Mouse (Mus musculus): ENCODE measurements around the gene Gm32802.
A peak's percentile ranks its signal among the peaks of the same experiment; 100 is the strongest.
"Not testable (repeated sequence)": the region's sequence is repeated elsewhere in the genome, so short reads cannot be mapped to it uniquely, and the experiment has no call there.

The Gm32802 gene

DNA sequence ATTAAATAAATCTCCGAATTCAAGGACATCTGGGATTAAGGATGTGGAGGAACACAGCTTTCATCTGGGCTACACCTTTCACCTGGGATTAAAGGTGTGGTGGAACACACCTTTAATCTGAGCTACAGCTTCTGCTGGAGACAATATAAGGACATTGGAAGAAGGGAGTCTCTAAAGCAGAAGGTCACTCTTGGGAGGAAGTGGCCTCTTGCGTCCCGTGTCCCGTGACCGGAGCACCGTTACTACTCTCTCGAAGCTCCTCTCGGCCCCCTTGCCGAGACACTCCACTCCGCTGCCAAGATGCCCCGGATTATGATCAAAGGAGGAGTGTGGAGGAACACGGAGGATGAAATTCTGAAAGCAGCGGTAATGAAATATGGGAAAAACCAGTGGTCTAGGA lies at the start of gene Gm32802:
Gene Gm32802, plus strand, starts transcription at position 301 of the 400 bp plus-strand sequence.
- DNase-seq = not testable (repeated sequence)

DNA sequence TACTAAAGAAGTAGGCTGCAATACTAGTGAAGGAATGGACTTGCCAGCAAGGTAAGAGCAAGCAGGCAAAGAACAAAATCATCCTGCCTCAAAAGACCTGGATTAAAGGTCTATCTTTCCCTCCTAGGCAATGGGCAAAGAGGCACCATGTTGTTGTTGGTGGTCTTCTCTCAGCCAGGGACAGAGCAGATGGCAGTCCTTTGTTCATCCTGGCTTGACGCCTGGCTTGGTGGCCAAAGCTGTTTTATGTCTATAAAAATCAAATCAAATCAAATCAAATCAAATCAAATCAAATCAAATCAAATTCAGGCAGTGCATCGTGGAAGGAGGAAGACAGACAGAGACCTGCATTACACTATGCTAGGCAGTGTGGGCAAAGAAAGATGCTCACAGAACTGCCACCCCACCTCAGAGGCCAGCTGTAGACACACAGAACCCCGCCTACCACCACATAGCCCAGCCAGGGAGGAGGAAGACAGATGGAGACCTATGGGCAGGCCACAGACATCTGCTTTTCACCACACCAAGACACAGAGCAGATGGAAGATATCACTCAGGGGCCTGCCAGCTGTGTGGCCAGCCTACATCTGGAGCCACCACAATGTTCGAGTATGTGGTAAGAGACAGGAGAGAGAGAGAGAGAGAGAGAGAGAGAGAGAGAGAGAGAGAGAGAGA lies 42.6 kb upstream of the Gm32802 start:
- peak; percentile 65 to 70 for DNase-seq

DNA sequence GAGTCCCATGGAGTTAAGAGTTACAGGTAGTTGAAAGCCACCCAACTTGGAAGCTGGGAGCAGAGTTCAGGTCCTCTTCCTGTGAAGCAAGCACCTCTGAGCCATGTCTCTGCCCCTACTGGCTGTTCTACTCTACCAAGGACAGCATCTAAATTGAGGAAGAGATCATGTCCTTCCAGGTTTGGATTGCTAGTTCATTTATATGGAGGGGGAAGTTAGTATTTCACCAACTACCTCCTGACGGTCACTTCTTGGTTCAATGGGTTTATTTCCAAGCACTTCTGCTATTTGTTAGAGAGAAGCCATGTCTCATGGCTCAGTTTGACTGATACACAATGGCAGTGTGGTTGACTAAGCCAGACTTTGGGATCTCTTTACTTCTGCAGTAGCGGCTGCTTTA lies 30.9 kb upstream of the Gm32802 start:
- not testable (repeated sequence) for DNase-seq

DNA sequence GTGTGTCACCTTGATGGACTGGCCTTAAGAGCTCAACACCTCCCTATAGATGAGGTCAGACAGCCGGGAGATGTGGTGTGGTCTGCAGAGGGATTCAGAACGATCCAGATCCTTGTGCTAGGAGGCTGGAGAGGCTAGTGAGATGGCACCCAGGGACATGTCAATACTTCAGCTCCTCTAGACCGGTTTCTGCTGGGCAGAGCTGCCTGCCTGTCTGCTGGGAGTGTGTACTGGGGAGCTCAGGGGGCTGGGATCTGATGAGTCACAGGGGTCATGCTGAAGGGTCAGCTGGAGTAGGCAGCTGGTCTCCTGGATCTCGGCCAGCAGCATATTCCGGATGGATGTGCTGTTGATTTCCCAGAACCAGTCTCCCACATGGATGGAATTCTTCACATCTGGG lies 25.9 kb upstream of the Gm32802 start:
- DNase-seq = not testable (repeated sequence)

DNA sequence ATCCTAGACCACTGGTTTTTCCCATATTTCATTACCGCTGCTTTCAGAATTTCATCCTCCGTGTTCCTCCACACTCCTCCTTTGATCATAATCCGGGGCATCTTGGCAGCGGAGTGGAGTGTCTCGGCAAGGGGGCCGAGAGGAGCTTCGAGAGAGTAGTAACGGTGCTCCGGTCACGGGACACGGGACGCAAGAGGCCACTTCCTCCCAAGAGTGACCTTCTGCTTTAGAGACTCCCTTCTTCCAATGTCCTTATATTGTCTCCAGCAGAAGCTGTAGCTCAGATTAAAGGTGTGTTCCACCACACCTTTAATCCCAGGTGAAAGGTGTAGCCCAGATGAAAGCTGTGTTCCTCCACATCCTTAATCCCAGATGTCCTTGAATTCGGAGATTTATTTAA lies 17.8 kb upstream of the Gm32802 start, which contains the start of gene Gm32717:
Gene Gm32717, minus strand, starts transcription at position 101 of the 400 bp plus-strand sequence.
- not testable (repeated sequence) for DNase-seq

DNA sequence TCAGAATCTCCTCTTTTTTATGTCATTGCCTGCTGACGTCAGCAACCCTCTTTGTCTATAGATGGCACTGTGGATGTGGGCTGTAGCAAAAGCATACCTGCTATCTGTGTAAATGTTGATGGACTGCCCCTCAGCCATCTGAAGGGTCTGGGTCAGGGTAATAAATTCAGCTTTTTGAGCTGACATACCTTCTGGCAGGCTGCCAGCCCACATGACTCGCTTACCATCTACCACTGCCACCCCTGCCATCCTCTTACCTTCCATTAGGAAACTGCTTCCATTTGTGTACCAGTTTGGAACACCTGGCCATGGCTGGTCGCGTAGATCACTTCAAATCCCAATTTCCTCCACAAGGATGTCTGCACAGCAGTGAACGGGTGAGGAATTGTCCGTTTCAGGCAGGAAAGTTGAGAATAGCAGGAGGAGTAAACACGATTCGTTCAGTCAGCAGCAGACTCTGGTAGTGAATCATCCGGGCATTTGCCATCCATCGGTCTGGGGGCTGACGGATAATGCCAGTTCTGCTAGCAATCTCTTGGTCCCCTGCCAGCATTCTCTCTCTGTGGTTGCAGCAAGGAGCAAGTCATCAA lies 9.4 kb upstream of the Gm32802 start:
- peak; percentile 51 to 59 for DNase-seq

DNA sequence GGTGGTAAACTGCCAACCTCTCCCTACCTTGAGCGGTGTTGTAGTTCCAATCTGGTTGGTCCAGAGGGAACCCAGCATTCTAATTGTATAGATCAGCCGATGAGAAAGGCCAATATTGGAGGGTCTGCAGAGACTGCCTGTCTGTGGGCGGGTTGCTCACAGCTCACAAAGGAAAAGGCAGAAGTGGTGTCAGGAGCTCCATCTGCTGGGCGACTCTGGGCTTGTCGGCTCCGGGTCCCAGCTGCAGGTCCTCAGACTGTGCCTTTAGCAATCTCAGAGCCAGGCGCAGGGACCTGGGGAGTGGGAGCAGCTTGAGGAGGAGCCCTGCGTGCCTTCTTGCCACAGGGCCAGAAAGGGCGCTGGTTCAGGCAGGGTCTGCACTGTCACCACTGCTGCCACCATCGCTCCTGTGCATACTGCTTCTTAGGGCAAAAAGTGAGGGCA lies 7.6 kb upstream of the Gm32802 start:
- DNase-seq = peak; percentile 72 to 75

DNA sequence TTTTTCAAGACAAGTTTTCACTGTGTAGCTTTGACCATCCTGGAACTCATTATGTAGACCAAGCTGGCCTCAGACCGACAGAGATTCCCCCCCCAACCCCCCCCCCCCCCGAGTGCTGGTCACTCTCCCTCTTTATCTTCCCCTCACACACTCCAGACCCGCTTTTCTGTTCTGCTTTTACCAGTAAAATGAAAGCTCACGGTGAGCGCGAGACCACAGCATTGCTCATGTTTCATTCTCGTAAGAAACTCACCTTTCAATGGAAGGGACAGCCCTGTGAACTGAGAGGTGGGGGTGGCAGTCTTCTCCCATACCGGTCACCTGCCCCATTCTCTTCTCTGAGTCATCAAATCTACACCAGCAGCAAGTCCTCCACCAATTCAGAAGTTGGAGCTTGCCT lies 10.3 kb downstream of the Gm32802 start:
- DNase-seq = not testable (repeated sequence)

DNA sequence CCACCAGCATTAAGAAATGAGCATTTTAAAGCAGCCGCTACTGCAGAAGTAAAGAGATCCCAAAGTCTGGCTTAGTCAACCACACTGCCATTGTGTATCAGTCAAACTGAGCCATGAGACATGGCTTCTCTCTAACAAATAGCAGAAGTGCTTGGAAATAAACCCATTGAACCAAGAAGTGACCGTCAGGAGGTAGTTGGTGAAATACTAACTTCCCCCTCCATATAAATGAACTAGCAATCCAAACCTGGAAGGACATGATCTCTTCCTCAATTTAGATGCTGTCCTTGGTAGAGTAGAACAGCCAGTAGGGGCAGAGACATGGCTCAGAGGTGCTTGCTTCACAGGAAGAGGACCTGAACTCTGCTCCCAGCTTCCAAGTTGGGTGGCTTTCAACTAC lies 12.9 kb downstream of the Gm32802 start:
- not testable (repeated sequence) for DNase-seq

DNA sequence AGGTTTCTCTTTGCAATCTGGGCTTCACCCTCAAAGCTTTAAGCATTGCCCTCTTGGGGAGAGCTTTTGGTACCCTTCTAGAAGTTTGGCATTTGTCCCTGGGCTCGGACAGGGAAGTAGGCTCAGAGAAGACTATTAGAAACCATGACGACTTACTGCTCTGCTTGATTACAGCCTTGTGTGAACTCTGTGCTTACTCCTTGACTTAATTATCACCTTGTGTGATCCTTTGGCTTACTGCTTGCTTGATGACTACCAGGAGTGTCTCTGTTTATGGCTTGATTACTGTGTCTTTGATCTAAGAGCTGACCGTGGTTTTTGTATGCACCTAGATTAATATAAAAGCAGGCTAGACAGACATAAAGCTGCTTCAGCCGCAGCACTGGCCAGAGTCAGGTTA lies 19.6 kb downstream of the Gm32802 start:
- DNase-seq = not testable (repeated sequence)

DNA sequence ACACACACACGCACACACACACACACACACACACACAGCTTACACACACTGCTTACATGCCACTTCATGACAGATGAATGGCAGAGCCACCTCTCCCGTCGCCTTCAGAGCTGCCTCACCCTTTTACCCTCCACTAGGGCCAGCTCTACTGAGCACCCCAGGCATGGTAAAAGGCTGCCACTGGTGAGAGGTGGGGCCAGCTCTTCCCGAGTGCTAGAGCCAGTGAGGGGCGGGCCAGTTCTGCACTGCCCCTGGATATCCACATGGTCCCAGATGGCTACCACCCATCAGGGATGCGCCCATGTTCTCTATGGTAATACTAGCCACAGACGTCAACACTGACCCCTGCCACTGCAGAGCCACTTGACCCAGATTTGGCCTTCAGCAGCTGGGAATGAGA lies 24.1 kb downstream of the Gm32802 start:
- not testable (repeated sequence) for DNase-seq

DNA sequence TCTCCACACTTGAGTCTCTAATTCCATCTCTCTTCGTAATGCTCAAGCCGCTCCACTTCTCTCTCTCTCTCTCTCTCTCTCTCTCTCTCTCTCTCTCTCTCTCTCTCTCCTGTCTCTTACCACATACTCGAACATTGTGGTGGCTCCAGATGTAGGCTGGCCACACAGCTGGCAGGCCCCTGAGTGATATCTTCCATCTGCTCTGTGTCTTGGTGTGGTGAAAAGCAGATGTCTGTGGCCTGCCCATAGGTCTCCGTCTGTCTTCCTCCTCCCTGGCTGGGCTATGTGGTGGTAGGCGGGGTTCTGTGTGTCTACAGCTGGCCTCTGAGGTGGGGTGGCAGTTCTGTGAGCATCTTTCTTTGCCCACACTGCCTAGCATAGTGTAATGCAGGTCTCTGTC lies 24.5 kb downstream of the Gm32802 start:
- not testable (repeated sequence) for DNase-seq

DNA sequence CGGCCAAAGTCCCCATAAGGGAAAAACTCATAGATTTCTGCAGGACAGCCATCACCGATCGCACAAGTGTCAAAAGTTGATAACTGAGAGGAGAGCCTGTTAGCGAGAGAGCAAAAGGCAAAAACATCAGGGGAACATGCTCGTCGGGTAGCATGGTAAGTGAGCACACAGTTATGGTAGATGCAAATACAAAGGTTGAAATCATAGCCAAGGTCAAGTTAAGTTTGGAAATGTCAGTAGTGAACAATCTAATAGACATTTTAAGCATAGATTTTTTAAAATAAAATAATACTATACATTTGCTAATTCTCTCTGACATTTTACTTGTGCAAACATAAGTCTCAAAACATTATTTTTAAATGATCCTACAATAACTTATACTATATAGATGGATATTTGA lies 36.5 kb downstream of the Gm32802 start, which contains the start of gene Iltifb:
Gene Iltifb, minus strand, starts transcription at position 101 of the 400 bp plus-strand sequence.
- DNase-seq = no peak

DNA sequence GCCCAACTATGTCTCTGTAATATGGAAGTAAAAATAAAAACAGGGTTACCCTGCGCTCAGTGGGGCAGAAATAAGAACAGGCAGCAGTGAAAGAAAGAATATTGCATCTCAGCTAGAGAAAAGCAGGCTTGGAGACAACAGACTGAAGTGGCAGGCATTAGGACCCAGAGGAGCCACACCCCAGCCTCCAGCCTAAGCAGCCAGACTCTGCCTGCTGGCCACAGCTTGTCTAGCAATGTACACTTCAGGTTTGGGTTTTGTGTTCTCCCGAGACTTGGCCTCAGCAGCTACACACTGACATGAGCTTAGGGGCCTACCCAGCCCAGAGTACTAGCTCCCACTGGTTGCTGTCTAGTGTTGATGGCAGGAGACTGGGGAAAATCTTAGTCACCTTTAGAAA lies 43.6 kb downstream of the Gm32802 start:
- DNase-seq = not testable (repeated sequence)

All from cerebellum, postnatal 10 days (tissue).